ENCODE assay signal across 26 mouse cellular contexts in genomic region chr15:88704284-88704683, GRCm38 (mm10). TPM values are rescaled to one million over a fixed set of nuclear protein-coding genes. Genes with fewer than 3 reads are reported as not detected.
DNase-seq lines count a peak whose midpoint lies in the region; ATAC-seq and TF ChIP-seq lines count a peak whose summit lies in the region.
"Had no signal": no experiment of that assay in that cellular context is flagged by ENCODE, and none has a peak within 500 bp of the region (broad histone marks: within the 10 kb centered on the region; RNA-seq: fewer than 3 reads in every experiment).

No protein-coding gene starts in this region.

- H3K9ac ChIP-seq in liver, embryonic 16.5 days (ENCODE audit: low read depth, low read length) = no peak overlapping the region
- no peak overlapping the region for H3K9ac ChIP-seq in liver, embryonic 12.5 days
- H3K9ac ChIP-seq: embryonic facial prominence, embryonic 12.5 days; embryonic facial prominence, embryonic 15.5 days; forebrain, postnatal 0 days; heart, embryonic 12.5 days; heart, embryonic 15.5 days; hindbrain, embryonic 13.5 days had no signal

- H3K4me3 ChIP-seq in kidney, adult 2 months (ENCODE audit: insufficient read depth, low read depth, low read length) = no peak overlapping the region
- no peak overlapping the region for H3K4me3 ChIP-seq in liver, embryonic 16.5 days (ENCODE audit: low read depth, low read length)
- H3K4me3 ChIP-seq in liver, embryonic 12.5 days = no peak overlapping the region
- H3K4me3 ChIP-seq: embryonic facial prominence, embryonic 12.5 days; embryonic facial prominence, embryonic 15.5 days; heart, embryonic 12.5 days; heart, embryonic 15.5 days; hindbrain, embryonic 10.5 days; hindbrain, embryonic 13.5 days had no signal

- no peak for TF ChIP-seq CTCF in kidney, adult 2 months (conservative IDR thresholded peaks at IDR 0.05; ENCODE audit: insufficient read depth, insufficient read length, low read depth, low read length)

- TF ChIP-seq POLR2A in kidney, adult 2 months (IDR thresholded peaks at IDR 0.05; ENCODE audit: low read depth, low read length) = no peak

- ATAC-seq in liver, embryonic 16.5 days (ENCODE audit: low read depth) = peak; percentile 64
- no peak for ATAC-seq in liver, embryonic 12.5 days
- ATAC-seq: CD4-positive, CD25-positive, alpha-beta regulatory T cell, adult 4 months; forebrain, embryonic 14.5 days; forebrain, postnatal 0 days had no signal

- H3K27me3 ChIP-seq in kidney, adult 2 months (replicated peaks; ENCODE audit: control insufficient read depth, insufficient read depth, low read length) = no peaks in the 10 kb centered on the region
- H3K27me3 ChIP-seq in liver, embryonic 16.5 days (ENCODE audit: control insufficient read depth, insufficient read depth, low read depth, low read length) = no peaks in the 10 kb centered on the region
- H3K27me3 ChIP-seq in liver, embryonic 12.5 days (replicated peaks) = no peaks in the 10 kb centered on the region
- H3K27me3 ChIP-seq: embryonic facial prominence, embryonic 12.5 days; embryonic facial prominence, embryonic 15.5 days; heart, embryonic 12.5 days; heart, embryonic 15.5 days; hindbrain, embryonic 13.5 days had no signal

- peaks cover 4% of the 10 kb centered on the region; the same call in 1 of the 2 replicates for H3K4me1 ChIP-seq in kidney, adult 2 months (ENCODE audit: control insufficient read depth, insufficient read depth, low read length)
- H3K4me1 ChIP-seq in liver, embryonic 16.5 days (ENCODE audit: control insufficient read depth, low read depth, low read length) = no peaks in the 10 kb centered on the region; the same call in 1 of the 2 replicates
- no peaks in the 10 kb centered on the region for H3K4me1 ChIP-seq in liver, embryonic 12.5 days
- H3K4me1 ChIP-seq: embryonic facial prominence, embryonic 12.5 days; embryonic facial prominence, embryonic 15.5 days; heart, embryonic 12.5 days; heart, embryonic 15.5 days; hindbrain, embryonic 13.5 days had no signal

- 7% methylated on average over 1 of the region's 1 CpGs for WGBS in kidney, adult 2 months
- 39% methylated on average over 1 of the region's 1 CpGs for WGBS in liver, embryonic 16.5 days (ENCODE audit: insufficient replicate concordance)
- 57% methylated on average over 1 of the region's 1 CpGs for WGBS in liver, embryonic 12.5 days (ENCODE audit: insufficient replicate concordance)

- H3K9me3 ChIP-seq in liver, embryonic 16.5 days (replicated peaks; ENCODE audit: control insufficient read depth, low read length) = no peaks in the 10 kb centered on the region
- H3K9me3 ChIP-seq in liver, embryonic 12.5 days (replicated peaks) = no peaks in the 10 kb centered on the region
- H3K9me3 ChIP-seq: embryonic facial prominence, embryonic 12.5 days; embryonic facial prominence, embryonic 15.5 days; heart, embryonic 12.5 days; heart, embryonic 15.5 days; hindbrain, embryonic 10.5 days; hindbrain, embryonic 13.5 days had no signal

- H3K4me2 ChIP-seq in liver, embryonic 16.5 days (ENCODE audit: low read depth, low read length) = no peak overlapping the region
- no peak overlapping the region for H3K4me2 ChIP-seq in liver, embryonic 12.5 days
- H3K4me2 ChIP-seq: embryonic facial prominence, embryonic 12.5 days; embryonic facial prominence, embryonic 15.5 days; heart, embryonic 12.5 days; heart, embryonic 15.5 days; hindbrain, embryonic 13.5 days had no signal

- peaks cover 3% of the 10 kb centered on the region for H3K36me3 ChIP-seq in kidney, adult 2 months (ENCODE audit: control insufficient read depth, insufficient read depth, low read length)
- H3K36me3 ChIP-seq in liver, embryonic 16.5 days (ENCODE audit: control insufficient read depth, insufficient read depth) = peaks cover 58% of the 10 kb centered on the region
- H3K36me3 ChIP-seq in liver, embryonic 12.5 days = peaks cover 99% of the 10 kb centered on the region

- H3K27ac ChIP-seq in kidney, adult 2 months (ENCODE audit: insufficient read depth, low read depth, low read length) = no peak overlapping the region
- no peak overlapping the region for H3K27ac ChIP-seq in liver, embryonic 16.5 days (ENCODE audit: low read length)
- H3K27ac ChIP-seq in liver, embryonic 12.5 days = no peak overlapping the region
- H3K27ac ChIP-seq: embryonic facial prominence, embryonic 12.5 days; embryonic facial prominence, embryonic 15.5 days; heart, embryonic 15.5 days; hindbrain, embryonic 10.5 days; hindbrain, embryonic 13.5 days had no signal

- DNase-seq in kidney, adult 2 months = peak; percentile 77
- DNase-seq in kidney, postnatal 4 days = no peak
- peak; percentile 34 for DNase-seq in kidney, postnatal 14 days
- DNase-seq in kidney, adult 18-20 months = no peak
- DNase-seq in frontal cortex, postnatal 25 days (ENCODE audit: low spot score in 2 of 2) = no peak
- DNase-seq: adrenal gland, adult 2 months; adrenal gland, postnatal 14 days; cerebellum, adult 11 months; cerebellum, adult 2 months; cerebellum, adult 9-11 months; cerebellum, postnatal 25 days; forebrain, postnatal 0 days; gastrocnemius, postnatal 25 days; heart, adult 18-20 months; heart, postnatal 10 days; heart, postnatal 36 days had no signal

RNA-seq across cellular contexts. Expression of gene Brd1, which starts 29.7 kb away (rescaled TPM):
- 11.0 and 11.6 TPM in 2 replicates for polyA plus RNA-seq in kidney, adult 2 months (2012; rRNA removed)
- 6.1 and 7.0 TPM in 2 replicates for polyA plus RNA-seq in liver, embryonic 16.5 days (2015; fragmentation: Nextera tagmentation; extraction: Ambion mirVana)
- polyA plus RNA-seq in liver, embryonic 12.5 days (2016; fragmentation: Nextera tagmentation; extraction: Ambion mirVana) = 8.2 and 8.9 TPM in 2 replicates

RNA-seq across cellular contexts. Expression of gene Zbed4, which starts 47.2 kb away (rescaled TPM):
- polyA plus RNA-seq in kidney, adult 2 months (2012; rRNA removed) = 5.2 and 5.6 TPM in 2 replicates
- 10.0 and 10.2 TPM in 2 replicates for polyA plus RNA-seq in liver, embryonic 16.5 days (2015; fragmentation: Nextera tagmentation; extraction: Ambion mirVana)
- 16.5 and 17.6 TPM in 2 replicates for polyA plus RNA-seq in liver, embryonic 12.5 days (2016; fragmentation: Nextera tagmentation; extraction: Ambion mirVana)

Comparison
In these comparisons a context has a peak if more than half of its experiments do, and no peak if none do; other contexts are left out.
1. DNase-seq: peak in kidney, adult 2 months (single experiment) and kidney, postnatal 14 days (single experiment); none in kidney, postnatal 4 days (0 of 2), kidney, adult 18-20 months (single experiment) and frontal cortex, postnatal 25 days (0 of 2).